20 mouse cellular contexts compared by ENCODE assay signal in the genomic region with DNA sequence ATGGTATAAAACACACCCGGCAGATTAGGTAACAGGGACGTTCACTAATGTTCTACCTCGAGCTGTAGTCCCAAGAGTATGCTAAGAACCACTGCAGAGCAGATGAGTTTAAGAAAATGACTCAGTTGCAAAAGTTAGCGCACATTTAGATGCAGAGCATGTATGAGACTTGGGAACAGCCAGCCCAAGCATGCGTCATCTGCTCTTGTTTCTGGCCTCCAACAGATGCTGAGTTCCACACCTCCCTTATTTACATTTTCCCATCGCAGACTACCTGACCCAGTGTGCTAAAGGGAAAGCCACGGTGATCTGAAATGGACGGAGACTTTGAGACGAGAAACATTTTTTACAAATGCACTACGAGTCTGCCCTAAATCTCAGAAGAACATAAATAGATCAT.
DNase-seq lines count a peak whose midpoint lies in the region; ATAC-seq and TF ChIP-seq lines count a peak whose summit lies in the region.
"Had no signal": no experiment of that assay in that cellular context is flagged by ENCODE, and none has a peak within 500 bp of the region (broad histone marks: within the 10 kb centered on the region; RNA-seq: fewer than 3 reads in every experiment).

No protein-coding gene starts in this region.

- peak overlapping the region; percentile 8; the same call in 1 of the 2 replicates for H3K27ac ChIP-seq in lung, embryonic 14.5 days (ENCODE audit: low read depth)
- H3K27ac ChIP-seq in CH12.LX (ENCODE audit: insufficient read depth, low read depth) = no peak overlapping the region
- H3K27ac ChIP-seq: heart, embryonic 13.5 days; hindbrain, embryonic 13.5 days; macrophage had no signal

- ATAC-seq in lung, embryonic 14.5 days (ENCODE audit: insufficient read depth) = peak; percentile 21; the same call in 1 of the 2 replicates
- ATAC-seq: forebrain, embryonic 14.5 days; inflammation-experienced regulatory T-cells, adult 6 months had no signal

- peak; percentile 14 to 52 for DNase-seq in frontal cortex, adult 2 months (ENCODE audit: extremely low spot score in 1 of 2, low spot score in 1 of 2)
- no peak for DNase-seq in frontal cortex, postnatal 10 days (ENCODE audit: low spot score in 2 of 2)
- DNase-seq in lung, embryonic 14.5 days = no peak
- no peak for DNase-seq in lung, postnatal 14 days
- peak; percentile 15 for DNase-seq in CH12.LX (ENCODE audit: extremely low read depth)
- DNase-seq in right cerebral cortex, postnatal 36 days (ENCODE audit: low spot score in 2 of 2) = peak; percentile 5 to 48
- no peak for DNase-seq in cerebellum, postnatal 36 days
- DNase-seq: adrenal gland, postnatal 25 days; cerebellum, adult 2 months; kidney, adult 2 months; kidney, postnatal 10 days; liver; thymus, postnatal 36 days had no signal

- H3K4me2 ChIP-seq in lung, embryonic 14.5 days = no peak overlapping the region
- no peak overlapping the region for H3K4me2 ChIP-seq in CH12.LX (ENCODE audit: insufficient read depth, low read depth, poor library complexity, severe bottlenecking)
- H3K4me2 ChIP-seq: heart, embryonic 13.5 days; hindbrain, embryonic 13.5 days; midbrain, embryonic 11.5 days had no signal

- no peak overlapping the region for H3K9ac ChIP-seq in lung, embryonic 14.5 days
- H3K9ac ChIP-seq in CH12.LX (ENCODE audit: insufficient read depth, low read depth) = no peak overlapping the region
- H3K9ac ChIP-seq: heart, embryonic 13.5 days; hindbrain, embryonic 13.5 days had no signal

- in situ Hi-C loops in CH12.LX (cut with MboI; ENCODE audit: low pct_ligation_motif_present, low pct_unique_long_range_greater_than_20kb, low sequenced_read_pairs) = no loop called here

- H3K9me3 ChIP-seq in lung, embryonic 14.5 days (ENCODE audit: low read depth, low read length) = no peaks in the 10 kb centered on the region
- no peaks in the 10 kb centered on the region for H3K9me3 ChIP-seq in CH12.LX (replicated peaks; ENCODE audit: low read length)
- H3K9me3 ChIP-seq: heart, embryonic 13.5 days; hindbrain, embryonic 13.5 days had no signal

- no peak for TF ChIP-seq CTCF in lung, embryonic 14.5 days (IDR thresholded peaks at IDR 0.05; ENCODE audit: low read depth)
- TF ChIP-seq CTCF in CH12.LX (conservative IDR thresholded peaks at IDR 0.05 in 1 of 2, IDR thresholded peaks at IDR 0.05 in 1 of 2; ENCODE audit: low read depth in 2 of 2, low read length in 2 of 2) = no peak

- WGBS in lung, embryonic 14.5 days = 52% methylated on average over 10 of the region's 10 CpGs

- TF ChIP-seq EP300 in CH12.LX (IDR thresholded peaks at IDR 0.05; ENCODE audit: low read length) = no peak

- TF ChIP-seq POLR2A in CH12.LX (IDR thresholded peaks at IDR 0.05; ENCODE audit: low read depth, low read length) = no peak

- no peak for TF ChIP-seq RAD21 in CH12.LX (IDR thresholded peaks at IDR 0.05; ENCODE audit: low read depth, low read length)

- H3K36me3 ChIP-seq in lung, embryonic 14.5 days (ENCODE audit: insufficient read depth) = no peaks in the 10 kb centered on the region
- no peaks in the 10 kb centered on the region for H3K36me3 ChIP-seq in CH12.LX (replicated peaks in 1 of 2; ENCODE audit: control insufficient read depth in 1 of 2, insufficient read depth in 1 of 2, low read length in 1 of 2)
- H3K36me3 ChIP-seq: heart, embryonic 13.5 days; hindbrain, embryonic 13.5 days had no signal

- no peaks in the 10 kb centered on the region; the same call in 1 of the 2 replicates for H3K4me1 ChIP-seq in lung, embryonic 14.5 days (ENCODE audit: insufficient read depth)
- H3K4me1 ChIP-seq in CH12.LX (ENCODE audit: control insufficient read depth in 1 of 2, insufficient read depth in 2 of 2) = peaks cover 3 to 7% of the 10 kb centered on the region in 2 experiments; a peak in 1 of 4 replicates

- no peaks in the 10 kb centered on the region for H3K79me2 ChIP-seq in CH12.LX (replicated peaks; ENCODE audit: control insufficient read depth, extremely low read depth, insufficient read depth, poor library complexity, severe bottlenecking)

- dilution Hi-C loops in CH12.LX (cut with MboI; ENCODE audit: extremely low pct_ligation_motif_present, extremely low pct_unique_long_range_greater_than_20kb, low sequenced_read_pairs) = no loop called here

- H3K27me3 ChIP-seq in lung, embryonic 14.5 days (ENCODE audit: insufficient read depth, low read length) = no peaks in the 10 kb centered on the region
- no peaks in the 10 kb centered on the region for H3K27me3 ChIP-seq in CH12.LX (replicated peaks)
- H3K27me3 ChIP-seq: heart, embryonic 13.5 days; hindbrain, embryonic 13.5 days had no signal

- no peak overlapping the region for H3K4me3 ChIP-seq in lung, embryonic 14.5 days (ENCODE audit: low read depth, low read length)
- no peak overlapping the region for H3K4me3 ChIP-seq in CH12.LX (replicated peaks in 1 of 3; ENCODE audit: low read depth in 2 of 3, low read length in 2 of 3, poor library complexity in 1 of 3)
- H3K4me3 ChIP-seq: erythroblast, embryonic 14.5 days; heart, embryonic 13.5 days; hindbrain, embryonic 13.5 days had no signal

TF ChIP-seq in CH12.LX, 34 proteins besides CTCF, POLR2A, EP300 and RAD21:
- TF ChIP-seq MAFK (IDR thresholded peaks at IDR 0.05; ENCODE audit: insufficient replicate concordance, low read length) (no peak), USF1 (IDR thresholded peaks at IDR 0.05; ENCODE audit: low read depth, low read length) (no peak), TCF12 (IDR thresholded peaks at IDR 0.05; ENCODE audit: low read depth, low read length) (0 out of 2 replicates have a peak, but pooled peaks have one; percentile 14), GABPA (IDR thresholded peaks at IDR 0.05; ENCODE audit: insufficient replicate concordance, low read depth, low read length) (no peak), NRF1 (IDR thresholded peaks at IDR 0.05; ENCODE audit: low read depth, low read length) (peak; percentile 30; the same call in 1 of the 2 replicates), ETS1 (conservative IDR thresholded peaks at IDR 0.05; ENCODE audit: low read depth, low read length) (0 out of 2 replicates have a peak, but pooled peaks have one; percentile 35), POLR2AphosphoS2 (IDR thresholded peaks at IDR 0.05; ENCODE audit: low read depth, low read length) (no peak), HCFC1 (IDR thresholded peaks at IDR 0.05; ENCODE audit: low read depth, low read length) (no peak), MAX (IDR thresholded peaks at IDR 0.05; ENCODE audit: low read length) (0 out of 2 replicates have a peak, but pooled peaks have one; percentile 20), NELFE (IDR thresholded peaks at IDR 0.05; ENCODE audit: low read depth, low read length) (no peak), IRF4 (IDR thresholded peaks at IDR 0.05; ENCODE audit: low read depth, low read length) (peak; percentile 9; the same call in 1 of the 2 replicates), UBTF (IDR thresholded peaks at IDR 0.05; ENCODE audit: low read depth, low read length) (no peak)

Comparison
In these comparisons a context has a peak if more than half of its experiments do, and no peak if none do; other contexts are left out.
1. DNase-seq: peak in frontal cortex, adult 2 months (2 of 2), CH12.LX (single experiment) and right cerebral cortex, postnatal 36 days (2 of 2); none in frontal cortex, postnatal 10 days (0 of 2), lung, embryonic 14.5 days (single experiment), lung, postnatal 14 days (single experiment) and cerebellum, postnatal 36 days (0 of 2).